Mouse (Mus musculus) left cerebral cortex, postnatal 14 days (tissue): ENCODE data around the gene Samd4b. TPM values are rescaled to one million over a fixed set of nuclear protein-coding genes. Genes with fewer than 3 reads are reported as not detected.
"Not testable (repeated sequence)": the region's sequence is repeated elsewhere in the genome, so short reads cannot be mapped to it uniquely, and the experiment has no call there.

Experiments used
- DNase-seq, 2 experiments: peaks; one replicate each; pipeline ENCODE4 v3.0.0; 2021 to 2022; ENCODE audit warnings: low spot score in 2 of 2, mixed read lengths in 1 of 2
- intact Hi-C: fragments of 180-260 bp; cut with DNase I; formaldehyde crosslinking; loops from one replicate; pipeline ENCODE4 v1.15.1; 2025
- total RNA-seq, 2 experiments: library from RNA; stranded (reverse); gene quantifications; 2 replicates each; pipeline ENCODE4 v1.2.3; 2021

The Samd4b gene
- total RNA-seq, 2 experiments from 2014 or later = 59.8 to 61.6 TPM

DNA sequence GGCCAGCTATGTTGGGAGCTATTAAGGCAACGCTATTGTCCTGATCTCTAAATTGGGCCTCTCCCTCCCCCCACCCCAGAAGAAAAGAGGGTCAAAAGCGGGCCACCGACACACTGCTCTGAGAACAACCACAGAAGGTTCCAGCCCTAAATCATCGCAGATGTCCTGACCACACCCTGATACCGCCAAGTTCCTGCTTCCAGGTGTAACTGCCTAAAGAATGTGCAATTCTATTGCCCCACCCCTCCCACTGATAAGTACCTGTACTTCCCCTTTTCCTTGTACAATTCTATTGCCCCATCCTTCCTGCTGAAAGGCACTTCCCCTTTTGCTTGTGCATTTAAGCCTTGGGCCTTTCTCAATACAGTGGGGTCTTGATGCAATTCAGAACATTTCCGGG is 59.1 kb downstream of the Samd4b start:
- DNase-seq, intact Hi-C loops: not testable (repeated sequence)

DNA sequence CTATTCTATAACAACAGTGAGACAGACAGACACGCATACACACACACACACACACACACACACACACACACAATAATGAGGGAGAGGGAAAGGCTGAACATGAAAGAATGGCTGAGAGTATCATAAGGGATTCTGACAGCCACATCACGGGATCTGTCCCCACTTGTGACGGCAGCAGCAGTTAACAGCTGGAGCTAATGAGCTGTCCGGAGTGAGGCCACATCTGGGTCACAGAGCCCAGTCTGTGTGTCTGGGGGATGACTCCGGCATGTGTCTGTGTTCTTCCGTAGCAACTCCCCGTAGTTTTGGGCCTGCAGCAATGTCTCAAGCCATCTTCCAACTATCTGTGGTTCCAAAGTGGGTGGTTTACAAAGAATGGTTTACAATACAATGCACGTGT is 65.9 kb downstream of the Samd4b start:
- intact Hi-C loops = no loop called here
- DNase-seq = no peak

DNA sequence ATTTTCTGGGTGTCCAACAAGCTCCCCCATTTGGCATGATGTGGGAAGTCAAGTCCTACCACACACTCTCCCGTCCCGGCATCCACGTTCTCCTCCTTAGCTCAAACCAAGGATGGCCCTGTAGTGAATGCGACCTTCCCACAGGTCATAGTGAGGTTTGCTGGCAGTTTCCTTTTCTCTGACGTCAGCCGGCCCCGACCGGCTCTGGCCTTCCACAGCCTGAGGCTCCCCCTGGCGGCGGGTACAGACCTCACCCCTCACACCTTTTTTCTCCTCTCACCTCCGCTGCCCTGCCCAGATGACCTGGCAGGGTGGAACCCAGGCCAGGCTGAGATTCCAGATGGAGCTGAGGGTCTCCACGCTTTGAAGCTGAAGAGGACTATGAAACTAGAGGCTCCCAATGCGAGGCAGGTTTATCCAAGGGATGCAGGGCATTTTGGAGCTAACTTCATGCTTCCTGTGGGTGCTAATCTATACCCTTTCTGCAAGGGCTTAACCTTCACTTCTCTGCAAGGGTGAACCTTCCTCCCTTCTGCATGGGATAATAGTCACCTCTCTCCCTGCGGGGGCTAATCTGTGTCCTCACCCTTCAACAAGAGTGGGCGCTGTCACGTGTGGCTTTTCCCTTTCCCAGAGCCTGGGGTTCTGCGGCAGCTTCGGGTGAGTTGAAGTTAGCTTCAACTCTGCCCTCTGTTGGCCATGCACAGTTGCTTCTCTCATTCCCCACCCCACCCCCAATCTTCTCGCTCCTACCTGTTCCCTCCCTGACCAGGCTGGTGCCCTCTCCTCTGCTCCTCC is 69.8 kb downstream of the Samd4b start:
- intact Hi-C loops = loop anchor here (5.0 kb wide), 1 partner anchor 81 kb away; no protein-coding TSS in a partner anchor
- DNase-seq = peak; percentile 33 to 61

DNA sequence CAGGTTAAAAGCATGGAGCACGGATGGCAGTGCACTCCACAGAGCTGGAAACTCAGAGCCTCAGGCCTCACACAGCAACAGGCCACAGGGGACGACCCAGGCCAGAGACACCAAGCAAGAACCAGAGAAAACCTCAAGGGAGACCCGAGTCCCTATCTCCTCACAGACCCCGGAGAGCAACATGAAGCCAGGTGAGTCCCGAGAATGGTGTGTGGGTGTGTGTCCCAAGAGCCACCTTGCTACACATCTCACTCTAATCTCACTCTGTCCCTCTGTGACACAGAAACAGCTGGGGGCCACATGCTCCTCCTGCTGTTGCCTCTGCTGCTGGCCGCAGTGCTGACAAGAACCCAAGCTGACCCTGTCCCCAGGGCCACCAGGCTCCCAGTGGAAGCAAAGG is 75.4 kb downstream of the Samd4b start, which contains the start of gene Ifnl3:
Gene Ifnl3 (plus strand): TSS at position 301 of the 400 bp plus-strand sequence.
- DNase-seq, intact Hi-C loops: not testable (repeated sequence)

DNA sequence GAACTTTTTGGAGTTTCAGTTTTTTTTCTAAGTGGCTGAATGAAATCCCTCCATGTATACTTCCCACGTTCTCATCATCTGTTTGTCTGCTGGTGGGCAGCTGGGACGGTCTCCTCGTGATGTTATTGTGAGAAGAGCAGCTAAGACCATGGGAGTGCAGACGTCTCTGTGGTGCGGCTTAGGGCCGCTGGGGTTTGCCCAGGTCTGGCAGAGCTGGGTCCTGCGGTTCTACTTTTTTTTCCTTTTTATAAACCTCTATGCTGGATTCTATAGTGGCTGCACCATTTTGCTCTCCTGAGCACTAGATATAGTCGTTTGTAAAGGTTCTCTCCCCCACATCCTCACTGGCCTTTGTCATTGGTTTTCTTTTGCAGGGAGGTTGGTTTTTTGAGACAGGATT is 86.5 kb downstream of the Samd4b start:
- intact Hi-C loops = no loop called here
- DNase-seq = no peak

DNA sequence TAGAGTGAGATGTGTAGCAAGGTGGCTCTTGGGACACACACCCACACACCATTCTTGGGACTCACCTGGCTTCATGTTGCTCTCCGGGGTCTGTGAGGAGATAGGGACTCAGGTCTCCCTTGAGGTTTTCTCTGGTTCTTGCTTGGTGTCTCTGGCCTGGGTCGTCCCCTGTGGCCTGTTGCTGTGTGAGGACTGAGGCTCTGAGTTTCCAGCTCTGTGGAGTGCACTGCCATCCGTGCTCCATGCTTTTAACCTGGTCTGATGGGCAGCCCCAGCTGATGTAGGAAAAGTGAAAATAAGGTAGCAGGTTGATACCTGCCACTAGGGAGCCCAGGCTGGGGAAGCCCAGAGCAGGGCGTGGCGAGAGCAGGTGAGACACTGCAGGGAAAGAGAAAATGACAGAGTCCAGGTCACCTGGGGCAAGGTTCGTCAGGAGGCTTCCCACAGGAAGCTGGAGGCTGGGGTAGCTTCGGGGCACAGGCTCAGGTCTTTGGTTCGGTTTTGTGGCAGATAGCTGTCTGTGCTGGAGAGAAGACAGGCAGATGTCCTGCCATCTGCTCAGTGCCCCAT is 87.5 kb downstream of the Samd4b start, which contains the start of gene Ifnl2:
Gene Ifnl2 (minus strand): TSS at position 51 of the 570 bp plus-strand sequence.
- intact Hi-C loops, DNase-seq: not testable (repeated sequence)

DNA sequence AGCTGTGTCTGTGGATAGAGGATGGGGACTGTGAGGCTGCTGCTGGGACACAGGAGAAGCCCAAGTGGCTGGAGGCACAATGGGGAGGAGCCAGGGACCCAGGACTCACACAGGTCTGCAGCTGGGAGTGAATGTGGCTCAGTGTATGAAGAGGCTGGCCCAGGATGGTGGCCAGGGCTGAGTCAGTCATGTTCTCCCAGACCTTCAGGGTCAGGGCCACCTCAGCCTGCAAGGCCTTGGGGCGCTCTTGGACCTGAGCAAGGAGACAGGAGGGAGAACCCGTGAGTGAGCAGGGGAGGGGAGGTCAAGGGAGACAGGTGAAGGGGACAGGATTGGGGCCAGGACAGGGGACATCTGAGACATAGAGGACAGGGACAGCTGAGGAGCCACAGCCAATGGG is 88.8 kb downstream of the Samd4b start:
- DNase-seq, intact Hi-C loops: not testable (repeated sequence)

DNA sequence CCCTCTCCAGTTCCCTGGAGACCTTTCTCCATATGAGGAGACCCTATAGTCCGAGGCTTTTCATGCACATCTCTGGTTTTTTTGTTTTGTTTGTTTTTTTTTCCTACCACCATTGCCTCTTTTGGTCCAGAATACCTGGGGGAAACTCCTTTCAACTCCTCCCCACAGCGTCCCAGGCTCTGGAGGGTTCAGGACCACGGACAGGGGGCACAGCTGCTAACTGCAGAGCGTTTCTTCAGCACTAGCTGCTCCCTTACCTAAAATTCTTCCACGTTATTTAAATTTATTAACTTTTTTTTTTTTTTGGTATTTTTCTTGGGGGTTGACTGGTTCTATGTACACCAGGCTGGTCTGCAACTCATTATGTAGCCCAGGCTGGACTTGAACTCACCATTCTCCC is 92.4 kb downstream of the Samd4b start:
- DNase-seq = no peak
- intact Hi-C loops = no loop called here

DNA sequence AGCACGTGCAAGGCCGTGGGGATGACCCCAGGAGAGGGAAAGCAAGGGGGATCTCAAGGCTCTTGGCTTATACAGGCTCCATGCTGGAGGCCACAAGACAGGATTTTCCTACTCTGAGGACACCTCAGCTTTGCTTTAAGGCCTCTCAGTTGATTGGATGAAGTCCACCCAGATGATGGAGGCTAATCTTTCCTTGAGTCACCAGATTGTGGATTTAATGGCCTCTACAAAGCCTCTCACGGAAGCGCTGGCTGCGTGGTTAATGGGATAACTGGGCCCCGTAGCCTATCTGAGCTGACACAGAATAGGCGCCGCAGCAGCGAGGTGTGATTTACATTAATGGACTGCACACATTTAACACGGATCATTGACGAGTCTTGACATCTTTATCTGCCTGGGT is 102.5 kb downstream of the Samd4b start:
- intact Hi-C loops = no loop called here
- no peak for DNase-seq

DNA sequence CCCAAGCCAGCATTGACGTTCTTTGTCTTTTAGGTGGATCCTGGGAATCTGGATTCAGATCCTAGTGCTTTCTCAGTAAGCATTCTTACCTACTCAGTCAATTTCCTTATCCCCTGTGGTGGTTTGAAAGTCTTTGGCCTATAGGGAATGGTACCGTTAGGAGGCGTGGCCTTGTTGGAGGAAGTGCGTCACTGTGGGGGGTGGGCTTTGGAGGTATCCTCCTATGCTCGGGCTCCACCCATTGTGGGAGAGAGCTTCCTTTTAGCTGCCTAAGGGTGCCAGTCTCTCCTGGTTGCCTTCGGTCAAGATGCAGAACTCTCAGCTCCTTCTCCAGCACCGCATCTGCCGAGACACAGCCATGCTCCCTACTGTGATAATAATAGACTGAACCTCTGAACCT is 105.6 kb downstream of the Samd4b start:
- intact Hi-C loops = no loop called here
- DNase-seq = no peak

DNA sequence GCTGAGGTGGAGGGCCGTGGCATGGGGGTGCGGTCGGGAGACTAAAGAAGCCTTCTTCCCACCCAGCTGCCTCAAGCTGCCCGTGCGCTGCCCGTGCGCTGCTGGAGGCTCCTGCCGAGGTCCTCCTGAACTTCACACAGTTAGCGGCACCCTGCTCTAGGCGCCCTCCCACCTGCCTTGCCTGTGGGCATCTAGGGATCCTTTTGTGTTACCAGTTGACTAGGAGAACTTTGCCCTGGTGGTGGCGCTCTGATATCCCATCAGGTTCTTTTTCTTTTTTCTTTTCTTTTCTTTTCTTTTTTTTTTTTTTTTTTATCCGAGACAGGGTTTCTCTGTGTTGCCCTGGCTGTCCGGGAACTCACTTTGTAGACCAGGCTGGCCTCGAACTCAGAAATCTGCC is 107.0 kb downstream of the Samd4b start:
- no peak for DNase-seq
- intact Hi-C loops = no loop called here

DNA sequence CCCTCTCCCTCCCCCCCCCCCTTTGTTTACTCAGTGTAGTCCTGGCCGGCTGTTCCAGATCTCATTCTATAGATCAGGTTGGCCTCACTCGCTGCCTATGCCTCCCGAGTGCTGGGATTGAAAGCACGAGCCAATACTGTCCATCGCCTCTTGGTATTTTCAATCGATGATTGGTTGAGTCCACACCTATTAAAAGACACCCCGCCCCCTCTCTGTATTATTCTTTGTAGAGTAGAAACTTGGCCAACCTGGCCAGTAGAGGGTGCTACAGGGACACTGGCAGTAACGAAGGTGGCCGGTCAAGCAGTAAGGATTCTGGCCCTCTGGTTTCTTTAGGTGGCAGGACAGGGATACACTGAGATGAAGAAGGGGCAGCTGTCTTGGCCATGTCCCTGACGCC is 107.5 kb downstream of the Samd4b start:
- intact Hi-C loops = no loop called here
- DNase-seq = peak; percentile 34 to 45

DNA sequence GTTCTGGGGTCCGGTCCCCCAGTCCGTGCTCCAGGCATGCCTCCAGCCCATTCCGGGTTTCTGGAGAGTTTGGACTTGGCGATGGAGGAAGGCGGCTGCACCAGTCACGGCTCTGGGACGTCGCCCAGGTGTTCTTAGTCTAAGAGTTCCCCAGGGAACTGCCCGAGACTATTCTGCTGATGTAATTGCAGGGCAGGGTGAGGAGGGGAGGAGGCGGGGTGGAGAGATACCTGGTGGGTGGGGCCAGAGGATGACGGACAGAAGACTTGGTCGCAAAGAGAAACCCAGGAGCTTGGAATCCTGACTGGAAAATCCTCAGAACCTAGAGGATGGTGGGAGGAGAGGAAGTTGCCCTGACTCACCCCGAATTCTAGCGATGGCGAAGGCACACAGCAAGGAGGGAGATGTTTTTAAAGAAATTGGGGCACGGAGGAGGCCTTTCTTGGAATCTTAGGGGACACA is 109.9 kb downstream of the Samd4b start:
- DNase-seq = peak; percentile 31 to 71
- intact Hi-C loops = no loop called here

DNA sequence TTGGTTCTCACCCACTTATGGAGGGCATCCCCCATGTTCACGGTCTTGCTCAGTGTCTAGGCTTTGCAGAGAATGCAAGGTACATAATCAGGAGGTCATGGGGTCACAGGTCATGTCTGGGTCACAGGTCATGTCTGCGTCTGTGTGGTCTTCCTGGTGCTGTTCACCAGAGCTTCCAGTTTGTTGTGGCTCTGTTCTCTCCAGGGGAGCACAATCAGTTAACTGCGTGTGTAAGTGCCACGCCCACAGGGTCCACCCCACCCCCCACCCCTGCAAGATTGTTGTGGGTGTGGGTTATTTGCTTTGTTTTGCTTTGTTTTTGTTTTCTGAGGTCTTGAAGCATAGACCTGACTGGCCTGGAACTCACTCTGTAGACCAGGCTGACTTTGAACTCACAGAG is 113.8 kb downstream of the Samd4b start:
- intact Hi-C loops = no loop called here
- DNase-seq = no peak

DNA sequence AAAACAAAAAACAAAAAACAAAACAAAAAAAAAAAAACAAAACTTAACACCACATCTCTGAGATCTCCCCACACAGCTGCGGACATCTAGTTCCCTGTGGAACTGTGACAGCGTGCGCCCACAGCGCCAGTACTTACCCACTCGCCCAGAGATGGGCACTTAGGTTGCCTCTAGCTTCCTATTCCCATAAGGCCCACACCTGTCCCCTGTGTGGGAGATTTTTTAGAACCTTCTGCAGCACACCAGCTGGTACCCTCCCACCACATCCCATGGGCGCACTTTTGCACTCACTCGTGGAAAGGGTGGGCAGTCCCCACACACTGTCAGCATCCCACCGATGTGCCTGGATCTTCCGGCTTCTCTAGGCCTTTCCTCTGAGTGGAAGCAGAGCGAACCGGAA is 115.1 kb downstream of the Samd4b start:
- DNase-seq = peak in 1 of 2 experiments; percentile 11
- intact Hi-C loops = no loop called here

DNA sequence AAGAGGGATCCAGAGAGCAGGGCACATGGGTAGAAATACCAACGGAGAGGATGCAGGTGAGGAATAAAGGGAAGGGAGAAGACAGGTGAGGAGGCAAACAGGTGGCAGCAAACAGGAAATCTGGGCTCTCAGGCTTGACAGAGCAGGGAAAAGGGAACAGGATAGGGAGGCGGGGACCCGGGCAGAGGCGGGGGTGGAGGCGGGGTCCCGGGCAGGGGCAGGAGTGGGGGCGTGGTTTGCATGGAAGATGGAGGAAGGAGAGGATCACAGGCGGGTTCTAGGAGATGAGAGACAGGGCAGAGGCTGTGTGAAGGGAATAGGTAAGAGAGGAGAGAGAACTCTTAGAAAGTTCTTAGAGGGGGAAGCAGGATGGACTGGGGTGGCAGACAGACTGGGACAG is 119.1 kb downstream of the Samd4b start:
- intact Hi-C loops = no loop called here
- DNase-seq = no peak

DNA sequence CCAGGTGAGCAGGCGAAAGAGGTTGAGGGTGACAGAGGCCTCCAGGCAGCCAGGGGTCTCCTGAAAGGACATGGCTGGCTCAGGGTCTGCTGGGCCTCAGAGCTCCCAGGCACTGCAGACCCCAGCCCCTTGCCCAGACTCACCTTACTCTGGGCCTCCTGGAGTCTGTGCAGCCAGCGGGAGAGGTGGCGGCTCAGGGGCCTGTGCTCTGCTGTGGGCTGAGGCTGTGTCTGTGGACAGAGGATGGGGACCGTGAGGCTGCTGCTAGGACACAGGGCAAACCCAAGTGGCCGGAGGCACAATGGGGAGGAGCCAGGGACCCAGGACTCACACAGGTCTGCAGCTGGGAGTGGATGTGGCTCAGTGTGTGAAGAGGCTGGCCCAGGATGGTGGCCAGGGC is 120.6 kb downstream of the Samd4b start:
- no peak for DNase-seq
- intact Hi-C loops = no loop called here

DNA sequence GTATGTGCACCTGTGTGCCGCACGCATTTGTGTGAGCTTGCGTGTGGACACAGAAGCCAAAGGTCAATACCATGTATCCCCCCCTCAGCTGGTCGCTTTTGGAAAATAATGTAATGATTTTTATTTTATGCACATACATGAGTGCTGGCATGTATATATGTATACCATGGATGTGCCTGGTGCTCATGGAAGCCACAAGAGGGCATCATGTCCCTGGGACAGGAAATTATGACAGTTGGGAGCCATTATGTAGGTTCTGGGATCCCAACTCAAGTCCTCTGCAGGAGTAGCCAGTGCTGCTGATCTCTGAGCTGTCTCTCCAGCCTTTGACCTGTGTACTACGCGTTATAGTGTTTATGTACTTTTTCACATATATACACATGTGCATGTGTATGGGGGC is 121.8 kb downstream of the Samd4b start:
- DNase-seq = no peak

DNA sequence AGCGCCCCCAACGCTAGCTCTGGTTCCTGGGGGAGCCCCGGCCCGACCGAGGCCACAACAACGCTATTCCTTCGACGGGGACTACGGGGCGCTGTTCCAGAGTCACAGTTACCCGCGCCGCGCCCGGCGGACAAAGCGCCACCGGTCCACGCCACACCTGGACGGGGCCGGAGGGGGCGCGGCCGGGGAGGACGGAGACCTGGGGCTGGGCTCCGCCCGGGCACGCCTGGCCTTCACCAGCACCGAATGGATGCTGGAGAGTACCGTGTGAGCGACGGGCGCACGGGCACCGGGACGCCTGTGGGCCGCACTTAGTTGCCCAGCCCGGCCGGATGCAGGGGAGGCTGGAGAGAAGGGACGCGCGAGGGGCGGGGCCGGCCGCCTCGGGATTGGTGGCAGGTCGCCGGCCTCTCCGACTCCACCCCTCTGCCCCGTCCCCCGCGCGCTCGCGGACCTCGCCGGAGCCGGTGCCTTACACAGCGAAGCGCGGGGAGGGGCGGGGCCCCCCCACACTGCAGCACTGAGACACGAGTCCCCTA is 130.7 kb downstream of the Samd4b start:
- DNase-seq = no peak
- intact Hi-C loops = no loop called here

More for the DNA sequence above, 121.8 kb downstream of the Samd4b start:
- intact Hi-C loops = no loop called here

DNA sequence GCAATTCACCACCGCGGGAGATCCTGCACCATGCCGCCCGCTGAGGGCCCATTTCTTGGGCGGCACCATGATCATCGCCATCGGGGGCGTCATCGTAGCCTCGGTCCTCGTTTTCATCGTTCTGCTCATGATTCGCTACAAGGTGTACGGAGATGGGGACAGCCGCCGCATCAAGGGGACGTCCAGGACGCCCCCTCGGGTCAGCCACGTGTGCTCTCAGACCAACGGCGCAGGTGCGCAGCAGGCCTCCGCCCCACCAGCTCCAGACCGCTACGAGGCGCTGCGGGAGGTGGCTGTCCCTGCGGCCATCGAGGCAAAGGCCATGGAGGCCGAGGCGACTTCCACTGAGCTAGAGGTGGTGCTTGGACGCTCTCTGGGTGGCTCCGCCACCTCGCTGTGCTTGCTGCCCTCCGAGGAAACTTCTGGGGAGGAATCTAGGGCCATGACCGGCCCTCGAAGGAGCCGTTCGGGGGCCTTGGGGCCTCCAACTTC is 131.2 kb downstream of the Samd4b start:
- intact Hi-C loops = no loop called here
- DNase-seq = no peak
